Mouse (Mus musculus): Measurements from ENCODE around the gene Qpct. TPM values are rescaled to one million over a fixed set of nuclear protein-coding genes. Genes with fewer than 3 reads are reported as not detected.
"Not testable (repeated sequence)": the region's sequence is repeated elsewhere in the genome, so short reads cannot be mapped to it uniquely, and the experiment has no call there.

The Qpct gene
- total RNA-seq, 2 experiments from 2014 or later = 10.7 to 13.4 TPM

- peak; percentile 75 to 82 for DNase-seq (ENCODE audit: low spot score in 2 of 2)
These were observed 18.2 kb downstream of the Qpct start for GRCm38 (mm10) chr17:79069766-79070480.

- no peak for DNase-seq (ENCODE audit: low spot score in 2 of 2)
These were observed 20.2 kb downstream of the Qpct start for GRCm38 (mm10) chr17:79071951-79072350.

GRCm38 (mm10) chr17:79076974-79077847 lies 25.5 kb downstream of the Qpct start:
- no peak for DNase-seq (ENCODE audit: low spot score in 2 of 2)

GRCm38 (mm10) chr17:79077848-79078146 lies 26.1 kb downstream of the Qpct start:
- DNase-seq (ENCODE audit: low spot score in 2 of 2) = no peak

GRCm38 (mm10) chr17:79078248-79078647 lies 26.5 kb downstream of the Qpct start:
- DNase-seq (ENCODE audit: low spot score in 2 of 2) = no peak

GRCm38 (mm10) chr17:79091710-79092109 lies 40.0 kb downstream of the Qpct start:
- DNase-seq (ENCODE audit: low spot score in 2 of 2) = no peak

GRCm38 (mm10) chr17:79093286-79093975 lies 41.7 kb downstream of the Qpct start:
- DNase-seq (ENCODE audit: low spot score in 2 of 2) = no peak

- no peak for DNase-seq (ENCODE audit: low spot score in 2 of 2)
These were observed 43.9 kb downstream of the Qpct start for GRCm38 (mm10) chr17:79095624-79096023.

GRCm38 (mm10) chr17:79099866-79100265 lies 48.2 kb downstream of the Qpct start:
- DNase-seq (ENCODE audit: low spot score in 2 of 2) = no peak

- no peak for DNase-seq (ENCODE audit: low spot score in 2 of 2)
These were observed 56.5 kb downstream of the Qpct start for GRCm38 (mm10) chr17:79108238-79108637.

- DNase-seq (ENCODE audit: low spot score in 2 of 2) = no peak
These were observed 57.9 kb downstream of the Qpct start for GRCm38 (mm10) chr17:79109576-79109975.

GRCm38 (mm10) chr17:79110936-79111348 lies 59.2 kb downstream of the Qpct start:
- DNase-seq (ENCODE audit: low spot score in 2 of 2) = peak; percentile 9 to 73

GRCm38 (mm10) chr17:79115248-79115647 lies 63.5 kb downstream of the Qpct start:
- DNase-seq (ENCODE audit: low spot score in 2 of 2) = not testable (repeated sequence)

- DNase-seq (ENCODE audit: low spot score in 2 of 2) = no peak
These were observed 67.4 kb downstream of the Qpct start for GRCm38 (mm10) chr17:79119066-79119465.

- no peak for DNase-seq (ENCODE audit: low spot score in 2 of 2)
These were observed 68.6 kb downstream of the Qpct start for GRCm38 (mm10) chr17:79120269-79120668.

- no peak for DNase-seq (ENCODE audit: low spot score in 2 of 2)
These were observed 82.0 kb downstream of the Qpct start for GRCm38 (mm10) chr17:79133740-79134139.

- no peak for DNase-seq (ENCODE audit: low spot score in 2 of 2)
These were observed 84.1 kb downstream of the Qpct start for GRCm38 (mm10) chr17:79135826-79136225.

GRCm38 (mm10) chr17:79136401-79136800 lies 84.7 kb downstream of the Qpct start:
- DNase-seq (ENCODE audit: low spot score in 2 of 2) = no peak
